Mouse (Mus musculus): ENCODE measurements around the gene Aagab.

- TF ChIP-seq CTCF (IDR thresholded peaks at IDR 0.05; ENCODE audit: low read depth), result no peak; the same call in 1 of the 2 replicates
- no peak for TF ChIP-seq EP300 (IDR thresholded peaks at IDR 0.05; ENCODE audit: low read depth)
These were observed 22.8 kb upstream of the Aagab start for GRCm38 (mm10) chr9:63579644-63580043.
